Mouse (Mus musculus) heart, postnatal 36 days (tissue): ENCODE results near the gene Eefsec. TPM values are rescaled to one million over a fixed set of nuclear protein-coding genes. Genes with fewer than 3 reads are reported as not detected.

Experiments
- DNase-seq, 2 experiments: peaks; one replicate each; pipeline ENCODE4 v3.0.0; 2021 to 2022
- intact Hi-C: fragments of 180-260 bp; cut with DNase I; formaldehyde crosslinking; loops from one replicate; pipeline ENCODE4 v1.15.1; 2025
- total RNA-seq, 2 experiments: library from RNA; stranded (reverse); gene quantifications; 2 replicates each; pipeline ENCODE4 v1.2.3; 2021

Gene Eefsec
- total RNA-seq, 2 experiments from 2014 or later: 6.6 to 8.7 TPM

GRCm38 (mm10) chr6:88431202-88431601 lies 15.1 kb downstream of the Eefsec start:
- intact Hi-C loops: loop anchor here (1.0 to 5.0 kb wide), 3 partner anchors 189 to 306 kb away; no protein-coding TSS in a partner anchor
- DNase-seq: peak; percentile 45 to 47

GRCm38 (mm10) chr6:88416130-88416758 lies 30.1 kb downstream of the Eefsec start:
- intact Hi-C loops: no loop called here

GRCm38 (mm10) chr6:88412604-88413003 lies 33.7 kb downstream of the Eefsec start:
- DNase-seq: no peak
- intact Hi-C loops: loop anchor here (5.0 kb wide), 1 partner anchor 160 kb away; no protein-coding TSS in a partner anchor

More at GRCm38 (mm10) chr6:88416130-88416758, 30.1 kb downstream of the Eefsec start:
- no peak for DNase-seq

GRCm38 (mm10) chr6:88409492-88409891 lies 36.8 kb downstream of the Eefsec start:
- intact Hi-C loops: no loop called here
- DNase-seq: no peak

- DNase-seq: no peak
- intact Hi-C loops: no loop called here
Observed at GRCm38 (mm10) chr6:88400451-88400850, 45.9 kb downstream of the Eefsec start.

GRCm38 (mm10) chr6:88397985-88398384 lies 48.4 kb downstream of the Eefsec start:
- DNase-seq: no peak
- intact Hi-C loops: no loop called here

- intact Hi-C loops: no loop called here
- peak; percentile 46 to 50 for DNase-seq
Observed at GRCm38 (mm10) chr6:88388946-88389345, 57.4 kb downstream of the Eefsec start.

GRCm38 (mm10) chr6:88387836-88388724 lies 58.3 kb downstream of the Eefsec start:
- intact Hi-C loops: no loop called here
- no peak for DNase-seq

GRCm38 (mm10) chr6:88384420-88385053 lies 61.8 kb downstream of the Eefsec start:
- DNase-seq: no peak
- intact Hi-C loops: no loop called here

GRCm38 (mm10) chr6:88383734-88384133 lies 62.6 kb downstream of the Eefsec start:
- intact Hi-C loops: no loop called here
- no peak for DNase-seq

- no peak for DNase-seq
- intact Hi-C loops: no loop called here
Observed at GRCm38 (mm10) chr6:88379756-88380155, 66.6 kb downstream of the Eefsec start.

GRCm38 (mm10) chr6:88378829-88379228 lies 67.5 kb downstream of the Eefsec start:
- DNase-seq: no peak
- intact Hi-C loops: no loop called here

GRCm38 (mm10) chr6:88374247-88374646 lies 72.1 kb downstream of the Eefsec start:
- intact Hi-C loops: no loop called here
- DNase-seq: no peak

- intact Hi-C loops: no loop called here
- DNase-seq: peak; percentile 32 to 41
Observed at GRCm38 (mm10) chr6:88369851-88370635, 76.3 kb downstream of the Eefsec start.

- intact Hi-C loops: loop anchor here (5.0 kb wide), 2 partner anchors 64 to 156 kb away; no protein-coding TSS in a partner anchor
- DNase-seq: no peak
Observed at GRCm38 (mm10) chr6:88363475-88364012, 82.8 kb downstream of the Eefsec start.

- no peak for DNase-seq
- intact Hi-C loops: loop anchor here (5.0 kb wide), 2 partner anchors 66 to 154 kb away; no protein-coding TSS in a partner anchor
Observed at GRCm38 (mm10) chr6:88361096-88361495, 85.2 kb downstream of the Eefsec start.

GRCm38 (mm10) chr6:88358210-88358609 lies 88.1 kb downstream of the Eefsec start:
- DNase-seq: no peak
- intact Hi-C loops: loop anchor here (5.0 kb wide), 1 partner anchor 226 kb away; no protein-coding TSS in a partner anchor

GRCm38 (mm10) chr6:88355866-88356265 lies 90.5 kb downstream of the Eefsec start:
- intact Hi-C loops: loop anchor here (5.0 kb wide), 1 partner anchor 224 kb away; no protein-coding TSS in a partner anchor
- DNase-seq: no peak

GRCm38 (mm10) chr6:88352541-88352940 lies 93.8 kb downstream of the Eefsec start:
- DNase-seq: no peak
- intact Hi-C loops: no loop called here

GRCm38 (mm10) chr6:88346776-88347175 lies 99.6 kb downstream of the Eefsec start:
- intact Hi-C loops: no loop called here
- DNase-seq: no peak
